Mouse (Mus musculus): Measurements from ENCODE around the gene C1qtnf9.

GRCm38 (mm10) chr14:60782121-60782656 lies 14.3 kb downstream of the C1qtnf9 start:
- TF ChIP-seq SMC3 (IDR thresholded peaks at IDR 0.05; ENCODE audit: low read depth, low read length), result no peak
- TF ChIP-seq EP300 (IDR thresholded peaks at IDR 0.05; ENCODE audit: low read depth in 1 of 2, low read length in 2 of 2), result no peak
- no peak for TF ChIP-seq MAX (IDR thresholded peaks at IDR 0.05; ENCODE audit: low read length)
- TF ChIP-seq BHLHE40 (IDR thresholded peaks at IDR 0.05; ENCODE audit: borderline replicate concordance, low read depth, low read length), result no peak

All from MEL (cell line).